Mouse (Mus musculus) testis, adult 2 months (tissue): ENCODE data around the gene Grik1.

Experiments
- CTCF ChIP-seq: fragments of 200-500 bp; IDR thresholded peaks from 2 replicates; pipeline ENCODE4 v1.5.1; 2012; ENCODE audit warnings: low read depth, mild to moderate bottlenecking, inconsistent platforms, low read length, moderate library complexity; ENCODE audit not compliant: control insufficient read depth, insufficient read depth, insufficient replicate concordance
- POLR2A ChIP-seq: fragments of 200-500 bp; IDR thresholded peaks from 2 replicates; pipeline ENCODE4 v1.6.1; 2012; ENCODE audit warnings: low read depth, mild to moderate bottlenecking, inconsistent platforms, low read length, moderate library complexity; ENCODE audit not compliant: control insufficient read depth

GRCm38 (mm10) chr16:87953176-87953575 is 336.9 kb downstream of the Grik1 start:
- no peak for TF ChIP-seq CTCF
- no peak for TF ChIP-seq POLR2A
